Comparison of ENCODE assay signal across 20 mouse cellular contexts in genomic region chr19:24538181-24538580, GRCm38 (mm10). TPM values are rescaled to one million over a fixed set of nuclear protein-coding genes. Genes with fewer than 3 reads are reported as not detected.
"Had no signal": no experiment of that assay in that cellular context is flagged by ENCODE, and none has a peak within 500 bp of the region (broad histone marks: within the 10 kb centered on the region; RNA-seq: fewer than 3 reads in every experiment).

No protein-coding gene starts in this region.

- H3K9ac ChIP-seq: limb, embryonic 13.5 days; lung, embryonic 14.5 days; midbrain, embryonic 15.5 days; neural tube, embryonic 12.5 days; neural tube, embryonic 15.5 days; stomach, embryonic 15.5 days had no signal

- H3K27me3 ChIP-seq: limb, embryonic 13.5 days; megakaryocyte, embryonic 14.5 days; midbrain, embryonic 15.5 days; neural tube, embryonic 12.5 days; neural tube, embryonic 15.5 days; stomach, embryonic 15.5 days had no signal

- H3K27ac ChIP-seq: kidney, postnatal 0 days; layer of hippocampus, adult 2 months; limb, embryonic 10.5 days; limb, embryonic 13.5 days; midbrain, embryonic 10.5 days; midbrain, embryonic 15.5 days; neural tube, embryonic 12.5 days; neural tube, embryonic 15.5 days; stomach, embryonic 15.5 days had no signal

- H3K4me3 ChIP-seq: layer of hippocampus, adult 2 months; limb, embryonic 10.5 days; limb, embryonic 13.5 days; megakaryocyte, embryonic 14.5 days; midbrain, embryonic 10.5 days; midbrain, embryonic 15.5 days; neural tube, embryonic 12.5 days; neural tube, embryonic 15.5 days; stomach, embryonic 15.5 days had no signal

- H3K36me3 ChIP-seq: limb, embryonic 10.5 days; limb, embryonic 13.5 days; midbrain, embryonic 10.5 days; midbrain, embryonic 15.5 days; neural tube, embryonic 12.5 days; neural tube, embryonic 15.5 days; stomach, embryonic 15.5 days had no signal

- DNase-seq: kidney, adult 2 months; kidney, postnatal 25 days; layer of hippocampus, adult 9-11 months; lung, embryonic 14.5 days; right cerebral cortex, adult 18-20 months; right cerebral cortex, postnatal 14 days; right cerebral cortex, postnatal 4 days; spleen, adult 18-20 months; thymus, postnatal 4 days had no signal

- H3K9me3 ChIP-seq: limb, embryonic 10.5 days; limb, embryonic 13.5 days; megakaryocyte, embryonic 14.5 days; midbrain, embryonic 10.5 days; midbrain, embryonic 15.5 days; neural tube, embryonic 12.5 days; neural tube, embryonic 15.5 days; stomach, embryonic 15.5 days had no signal

- H3K4me2 ChIP-seq: limb, embryonic 13.5 days; lung, embryonic 14.5 days; midbrain, embryonic 15.5 days; neural tube, embryonic 12.5 days; neural tube, embryonic 15.5 days; stomach, embryonic 15.5 days had no signal

- H3K4me1 ChIP-seq: limb, embryonic 10.5 days; limb, embryonic 13.5 days; midbrain, embryonic 15.5 days; neural tube, embryonic 12.5 days; neural tube, embryonic 15.5 days; stomach, embryonic 15.5 days had no signal

- ATAC-seq: midbrain, embryonic 15.5 days had no signal

RNA-seq across cellular contexts. Expression of gene Pip5k1b, which starts 17.5 kb away (rescaled TPM):
- polyA plus RNA-seq: liver, adult 2 months had no signal
